Mouse (Mus musculus): ENCODE measurements around the gene Pglyrp2.

GRCm38 (mm10) chr17:32420781-32421180 lies 3.2 kb downstream of the Pglyrp2 start:
- TF ChIP-seq CTCF (IDR thresholded peaks at IDR 0.05; ENCODE audit: extremely low read depth, insufficient read length, insufficient replicate concordance, low read depth, low read length): no peak
- no peak for TF ChIP-seq POLR2A (IDR thresholded peaks at IDR 0.05; ENCODE audit: low read depth, low read length)
